Mouse (Mus musculus) limb, embryonic 14.5 days (tissue): ENCODE results near the gene Rrp1. TPM values are rescaled to one million over a fixed set of nuclear protein-coding genes. Genes with fewer than 3 reads are reported as not detected.

Source experiments
- ATAC-seq: fragments of 200-750 bp; cut with Nextera tagmentation; 2 replicates; pipeline ENCODE4 v1.8.0; 2017; ENCODE audit warnings: low read depth, moderate number of reproducible peaks, moderate TSS enrichment; ENCODE audit not compliant: low FRiP score
- DNase-seq: peaks from one replicate; pipeline ENCODE4 v3.0.0-alpha.2; 2015; ENCODE audit warnings: low spot score
- H3K27ac ChIP-seq: fragments of 300-500 bp; sonication (generic); replicated peaks from 2 replicates; pipeline ENCODE4 v1.5.1; 2014; ENCODE audit warnings: low read depth, mild to moderate bottlenecking, low read length, moderate library complexity, mixed read lengths
- H3K27me3 ChIP-seq: fragments of 300-500 bp; sonication (generic); 2 replicates; pipeline ENCODE4 v1.6.1; 2014; ENCODE audit warnings: low read length, mixed read lengths; ENCODE audit not compliant: control insufficient read depth, insufficient read depth
- H3K36me3 ChIP-seq: fragments of 300-500 bp; sonication (generic); 2 replicates; pipeline ENCODE4 v1.6.1; 2014; ENCODE audit warnings: mild to moderate bottlenecking, low read length, moderate library complexity, mixed read lengths; ENCODE audit not compliant: control insufficient read depth, insufficient read depth
- H3K4me1 ChIP-seq: fragments of 300-500 bp; sonication (generic); 2 replicates; pipeline ENCODE4 v1.6.1; 2014; ENCODE audit warnings: antibody characterized with exemption, low read length, mixed read lengths; ENCODE audit not compliant: control insufficient read depth, insufficient read depth
- H3K4me2 ChIP-seq: fragments of 300-500 bp; sonication (generic); replicated peaks from 2 replicates; pipeline ENCODE4 v1.6.1; 2014; ENCODE audit warnings: low read depth, mild to moderate bottlenecking, low read length, moderate library complexity; ENCODE audit not compliant: severe bottlenecking
- H3K4me3 ChIP-seq: fragments of 300-500 bp; sonication (generic); replicated peaks from 2 replicates; pipeline ENCODE4 v1.5.1; 2014; ENCODE audit warnings: low read length
- H3K9ac ChIP-seq: fragments of 300-500 bp; sonication (generic); 2 replicates; pipeline ENCODE4 v1.6.1; 2014; ENCODE audit warnings: mild to moderate bottlenecking, low read depth, low read length, moderate library complexity; ENCODE audit not compliant: severe bottlenecking
- H3K9me3 ChIP-seq: fragments of 300-500 bp; sonication (generic); 2 replicates; pipeline ENCODE4 v1.6.1; 2016; ENCODE audit warnings: low read length; ENCODE audit not compliant: control insufficient read depth
- POLR2A ChIP-seq: fragments of 200-500 bp; IDR thresholded peaks from 2 replicates; pipeline ENCODE4 v1.8.0; 2012; ENCODE audit warnings: inconsistent platforms, mild to moderate bottlenecking, moderate library complexity, borderline replicate concordance; ENCODE audit not compliant: insufficient read depth, insufficient read length; ENCODE audit errors: extremely low read depth
- WGBS: fragments of 180-500 bp; shearing (Covaris S2); extraction: QIAGEN DNeasy Blood & Tissue Kit; methylation state at CpG from one replicate; pipeline ENCODE4 v1.1.7; 2014; 5-methylcytosine and 5-hydroxymethylcytosine counted together
- polyA plus RNA-seq, 2 experiments: library from polyadenylated mRNA; depleted of rRNA in 1 of 2; stranded (reverse) in 1 of 2; unstranded in 1 of 2; fragments of >200 nt; fragmentation: Nextera tagmentation in 1 of 2; extraction: Ambion mirVana in 1 of 2; gene quantifications; 2 replicates each; pipeline versions ENCODE4 v1.2.1 to v1.2.3; 2012 to 2014

Gene Rrp1
- polyA plus RNA-seq, 2 experiments, result 224 to 279 TPM

DNA sequence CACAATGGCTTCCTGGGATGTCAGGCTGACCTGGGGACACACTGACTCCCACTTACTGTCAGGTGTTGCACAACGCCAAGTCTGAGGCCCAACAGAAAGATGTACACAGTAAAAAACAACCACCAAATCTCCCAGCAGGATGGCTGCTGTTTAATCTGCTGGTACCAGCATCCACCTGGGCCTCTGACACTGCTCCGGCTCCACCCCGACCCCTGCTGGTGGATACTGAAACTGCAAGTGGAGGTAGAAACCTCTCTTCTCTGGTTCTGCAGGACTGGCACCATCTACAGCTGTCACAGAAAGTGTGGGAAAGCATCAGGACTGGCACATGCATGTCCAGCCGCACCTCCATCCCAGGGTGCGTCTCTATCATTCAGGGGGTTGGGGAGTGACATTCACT is 25.3 kb upstream of the Rrp1 start:
- DNase-seq, result peak; percentile 59
- H3K9me3 ChIP-seq, result no peaks in the 10 kb centered on the region
- H3K4me1 ChIP-seq, result no peaks in the 10 kb centered on the region
- H3K9ac ChIP-seq, result no peak overlapping the region
- no peak for ATAC-seq
- no peak overlapping the region for H3K27ac ChIP-seq
- no peak overlapping the region for H3K4me3 ChIP-seq
- TF ChIP-seq POLR2A, result no peak
- H3K36me3 ChIP-seq, result peaks cover 13% of the 10 kb centered on the region
- H3K4me2 ChIP-seq, result no peak overlapping the region
- 16% methylated on average over 5 of the region's 5 CpGs for WGBS
- H3K27me3 ChIP-seq, result no peaks in the 10 kb centered on the region

DNA sequence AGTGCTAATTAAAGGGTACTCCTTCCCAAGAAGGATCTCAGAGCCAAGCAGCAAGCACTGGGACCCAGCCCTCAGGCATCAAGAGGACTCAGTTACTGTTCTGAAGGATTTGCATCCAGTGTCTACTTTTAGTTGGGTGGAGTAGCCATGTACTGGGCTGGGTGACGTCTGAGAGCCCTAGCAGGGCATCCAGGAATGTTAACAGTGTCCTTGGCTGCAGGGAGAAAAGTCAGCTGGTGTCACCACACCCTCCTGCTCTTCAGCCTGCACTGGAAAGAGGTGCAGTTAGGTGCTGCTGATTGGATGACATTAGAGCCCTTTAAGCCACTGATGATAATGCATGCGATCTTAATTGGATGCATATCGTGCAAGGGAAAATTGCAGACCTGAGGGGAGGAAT is 20.0 kb upstream of the Rrp1 start:
- Histone ChIP-seq H3K27me3 (no peaks in the 10 kb centered on the region), H3K4me3 (no peak overlapping the region), H3K27ac (no peak overlapping the region), H3K9me3 (no peaks in the 10 kb centered on the region), H3K4me2 (no peak overlapping the region), H3K9ac (no peak overlapping the region), H3K36me3 (peaks cover 8% of the 10 kb centered on the region), H3K4me1 (no peaks in the 10 kb centered on the region)
- ATAC-seq (no peak), DNase-seq (no peak)
- WGBS, result 63% methylated on average over 3 of the region's 3 CpGs
- TF ChIP-seq POLR2A, result no peak

DNA sequence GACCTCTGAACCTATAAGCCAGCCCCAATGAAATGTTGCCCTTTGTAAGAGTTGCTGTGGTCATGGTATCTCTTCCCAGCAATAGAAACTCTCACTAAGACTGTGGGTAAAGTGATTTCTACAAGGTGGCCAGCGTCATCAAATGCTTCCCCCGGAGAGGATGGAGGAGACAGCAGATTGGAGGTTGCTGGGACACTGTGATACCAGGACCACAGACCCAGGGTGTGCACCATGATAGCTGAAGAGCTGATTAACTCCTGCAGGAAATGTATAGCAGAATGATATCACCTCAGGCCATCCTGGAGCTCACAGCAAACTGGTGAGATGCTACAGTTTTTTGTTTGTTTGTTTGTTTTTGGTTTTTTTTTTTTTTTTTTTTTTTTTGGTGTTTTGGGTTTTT is 16.9 kb upstream of the Rrp1 start:
- H3K9me3 ChIP-seq, result no peaks in the 10 kb centered on the region
- no peaks in the 10 kb centered on the region for H3K27me3 ChIP-seq
- H3K9ac ChIP-seq, result no peak overlapping the region
- 94% methylated on average over 2 of the region's 2 CpGs for WGBS
- no peak for TF ChIP-seq POLR2A
- H3K4me1 ChIP-seq, result peaks cover 5% of the 10 kb centered on the region; the same call in 1 of the 2 replicates
- no peak overlapping the region for H3K27ac ChIP-seq
- DNase-seq (no peak), ATAC-seq (no peak)
- H3K4me3 ChIP-seq, result no peak overlapping the region
- peaks cover 15% of the 10 kb centered on the region for H3K36me3 ChIP-seq
- H3K4me2 ChIP-seq, result no peak overlapping the region

DNA sequence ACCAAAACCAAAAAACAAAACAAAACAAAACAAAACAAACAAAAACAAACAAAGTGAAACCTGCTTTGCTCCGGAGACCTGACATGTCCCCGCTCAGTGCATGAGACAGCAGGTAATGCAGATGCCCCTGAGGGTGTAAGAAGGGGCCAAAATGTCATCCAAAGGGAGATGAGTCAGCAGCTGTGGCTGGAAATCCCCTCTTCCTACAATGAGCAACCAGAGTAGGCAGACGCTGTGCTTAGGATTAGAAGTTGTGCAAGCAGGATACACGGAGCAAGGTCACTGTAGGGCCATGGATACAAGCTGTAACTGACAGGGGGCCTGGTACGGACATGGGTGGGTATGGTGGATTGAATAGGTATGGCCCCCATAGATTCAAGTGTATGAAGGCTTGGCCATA is 16.3 kb upstream of the Rrp1 start:
- Histone ChIP-seq H3K36me3 (peaks cover 15% of the 10 kb centered on the region), H3K9me3 (no peaks in the 10 kb centered on the region), H3K9ac (no peak overlapping the region), H3K27ac (no peak overlapping the region), H3K27me3 (no peaks in the 10 kb centered on the region), H3K4me3 (no peak overlapping the region), H3K4me1 (peaks cover 5% of the 10 kb centered on the region; the same call in 1 of the 2 replicates), H3K4me2 (no peak overlapping the region)
- 86% methylated on average over 5 of the region's 5 CpGs for WGBS
- ATAC-seq (no peak), DNase-seq (no peak)
- TF ChIP-seq POLR2A, result no peak

DNA sequence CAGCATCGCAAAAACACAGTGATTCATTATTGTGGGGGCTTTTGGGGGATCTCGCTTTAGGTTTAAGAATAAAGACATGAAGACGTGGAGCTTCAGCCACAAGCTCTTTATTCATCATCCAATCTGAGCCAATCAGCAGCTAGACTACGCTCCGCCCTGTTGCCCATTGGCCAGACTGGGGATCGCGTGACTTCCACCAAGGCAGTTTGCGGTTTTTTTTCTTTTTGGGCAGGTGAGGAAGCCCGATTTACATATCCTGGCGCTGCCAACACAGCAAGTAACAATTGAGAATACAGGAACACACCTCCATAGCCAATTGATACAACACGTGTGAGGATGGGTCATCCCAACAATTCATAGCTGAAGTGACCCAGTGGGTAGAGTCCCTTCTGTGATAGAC is 15.2 kb upstream of the Rrp1 start:
- no peak overlapping the region for H3K27ac ChIP-seq
- peaks cover 15% of the 10 kb centered on the region for H3K36me3 ChIP-seq
- ATAC-seq (no peak), DNase-seq (no peak)
- no peak overlapping the region for H3K4me3 ChIP-seq
- H3K9ac ChIP-seq, result no peak overlapping the region
- no peak overlapping the region for H3K4me2 ChIP-seq
- H3K27me3 ChIP-seq, result no peaks in the 10 kb centered on the region
- H3K4me1 ChIP-seq, result peaks cover 5% of the 10 kb centered on the region; the same call in 1 of the 2 replicates
- H3K9me3 ChIP-seq, result no peaks in the 10 kb centered on the region
- 93% methylated on average over 11 of the region's 11 CpGs for WGBS
- TF ChIP-seq POLR2A, result no peak
